Mouse (Mus musculus): ENCODE data around the gene Papola.
A peak's percentile ranks its signal among the peaks of the same experiment; 100 is the strongest.

Papola gene

DNA sequence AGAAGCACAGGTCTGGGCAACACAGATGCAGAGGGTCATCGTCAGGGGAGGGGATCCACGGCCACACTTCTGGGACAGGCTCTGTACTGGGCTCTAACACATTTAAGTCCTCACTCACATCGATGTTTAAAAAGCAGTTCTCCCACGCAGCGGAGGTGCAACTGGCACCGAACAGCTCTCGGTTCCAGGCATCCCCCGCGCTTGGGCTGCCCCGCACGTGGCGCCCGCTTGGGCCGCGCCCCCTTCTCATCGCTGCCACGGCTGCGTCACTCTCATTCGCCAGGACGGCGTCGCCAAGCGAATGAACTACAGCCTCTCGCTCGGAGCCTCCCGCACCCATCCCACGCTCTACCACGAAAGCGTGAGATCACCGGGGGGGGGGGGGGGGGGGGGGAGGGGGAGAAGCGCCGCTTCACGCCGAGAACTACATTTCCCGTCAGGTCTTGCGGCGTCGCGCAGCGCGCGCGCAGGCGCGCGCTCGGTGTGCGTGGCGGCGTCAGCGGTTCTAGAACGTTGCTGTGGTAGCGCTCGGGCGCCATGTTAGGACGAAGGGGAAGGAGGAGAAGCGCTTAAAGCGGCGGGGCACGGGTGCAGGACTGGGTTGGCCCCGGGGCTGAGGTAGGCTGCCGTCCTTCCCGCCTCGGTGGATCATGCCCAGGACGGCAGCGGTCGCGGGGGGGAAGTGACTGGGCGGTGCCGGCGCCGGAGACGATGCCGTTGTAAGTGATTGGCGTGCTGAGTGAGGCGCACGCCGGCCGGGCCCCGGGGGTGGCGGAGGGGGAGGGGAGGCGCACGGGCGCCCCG is at the start of gene Papola:
Gene Papola (plus strand): TSS at position 499 of the 804 bp plus-strand sequence.
- DNase-seq (ENCODE audit: low spot score in 2 of 2): peak; percentile 80 to 88

DNA sequence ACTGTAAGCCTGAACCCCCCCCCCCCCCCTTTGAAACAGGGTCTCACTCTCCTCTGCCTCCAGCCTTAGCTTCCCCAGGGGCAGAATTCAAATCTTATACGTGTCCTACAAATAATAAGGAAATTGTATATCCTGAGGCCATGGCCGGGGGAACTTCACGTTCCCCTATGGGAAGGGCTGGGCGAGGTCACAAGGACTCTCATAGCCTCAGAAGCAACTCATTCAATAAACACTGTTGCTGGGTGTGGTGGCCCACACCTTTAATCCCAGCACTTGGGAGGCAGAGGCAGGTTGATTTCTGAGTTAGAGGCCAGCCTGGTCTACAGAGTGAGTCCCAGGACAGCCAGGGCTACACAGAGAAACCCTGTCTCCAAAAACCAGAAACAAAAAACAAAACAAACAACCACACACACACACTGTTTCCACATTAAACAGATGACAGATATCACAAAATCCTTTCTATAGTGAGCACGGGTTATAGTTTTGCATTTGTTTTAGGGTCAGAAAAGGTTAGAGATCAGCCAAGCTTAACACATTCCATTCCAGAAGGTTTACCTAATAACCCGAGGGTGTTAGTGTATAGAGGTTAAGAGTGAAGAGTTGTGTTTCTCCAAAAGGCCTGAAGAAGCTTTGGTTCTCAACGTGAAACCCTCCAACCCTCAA is 49.1 kb upstream of the Papola start:
- DNase-seq (ENCODE audit: low spot score in 2 of 2): no peak

DNA sequence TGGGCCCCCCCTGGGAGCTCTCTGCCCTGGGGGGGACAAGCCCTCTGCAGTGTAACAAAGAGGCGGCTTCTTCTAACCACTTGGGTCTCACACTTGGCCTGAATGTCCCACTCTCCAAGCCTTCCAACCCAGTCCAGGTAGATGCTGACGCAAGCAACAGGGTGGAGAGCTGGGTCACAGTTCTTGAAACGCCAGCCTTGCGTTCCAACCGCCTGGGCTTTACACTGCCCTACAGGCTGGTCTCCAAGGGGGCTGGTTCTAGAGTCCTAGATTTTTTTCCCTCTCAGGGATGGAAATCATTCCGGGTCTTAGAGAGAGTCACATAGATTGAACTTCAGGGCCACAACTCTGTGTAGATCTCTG is 48.6 kb upstream of the Papola start:
- DNase-seq (ENCODE audit: low spot score in 2 of 2): no peak

DNA sequence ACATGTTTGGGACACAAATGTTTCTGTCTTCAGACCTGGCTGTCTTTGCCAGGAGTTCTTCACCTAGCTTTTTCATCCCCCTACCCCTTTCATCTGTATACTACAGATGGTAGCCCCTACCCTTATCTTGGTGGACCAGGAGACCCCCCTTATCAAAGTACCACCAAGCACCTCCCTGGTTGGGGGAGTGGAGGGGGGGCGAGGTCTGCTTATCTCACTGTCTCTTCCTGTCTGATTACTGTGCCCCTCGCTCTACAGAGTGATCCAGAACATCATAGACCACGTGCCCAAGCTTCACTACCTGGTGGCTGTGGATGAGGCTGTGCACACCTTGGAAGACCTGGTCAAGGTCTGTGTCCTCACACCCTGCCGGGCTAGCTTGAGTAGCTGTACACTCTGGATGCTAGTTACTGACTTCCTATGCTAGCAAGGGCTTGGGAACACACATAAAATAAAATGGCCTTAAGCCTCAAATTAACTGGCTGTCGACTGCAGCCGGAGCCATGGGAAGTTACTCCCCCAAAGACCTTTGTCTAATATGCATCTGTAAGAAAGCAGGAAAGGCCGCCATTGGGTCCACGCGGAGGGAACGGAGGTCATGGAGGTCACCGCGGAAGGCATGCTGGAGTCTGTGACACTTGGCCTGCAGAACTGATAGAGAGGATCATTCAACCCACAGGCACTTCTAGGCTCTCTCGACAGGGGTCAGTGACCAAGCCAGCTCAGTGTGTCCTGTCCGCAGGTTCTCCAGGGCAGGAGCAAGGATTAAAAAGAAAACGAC is 46.0 kb upstream of the Papola start:
- DNase-seq (ENCODE audit: low spot score in 2 of 2): no peak

DNA sequence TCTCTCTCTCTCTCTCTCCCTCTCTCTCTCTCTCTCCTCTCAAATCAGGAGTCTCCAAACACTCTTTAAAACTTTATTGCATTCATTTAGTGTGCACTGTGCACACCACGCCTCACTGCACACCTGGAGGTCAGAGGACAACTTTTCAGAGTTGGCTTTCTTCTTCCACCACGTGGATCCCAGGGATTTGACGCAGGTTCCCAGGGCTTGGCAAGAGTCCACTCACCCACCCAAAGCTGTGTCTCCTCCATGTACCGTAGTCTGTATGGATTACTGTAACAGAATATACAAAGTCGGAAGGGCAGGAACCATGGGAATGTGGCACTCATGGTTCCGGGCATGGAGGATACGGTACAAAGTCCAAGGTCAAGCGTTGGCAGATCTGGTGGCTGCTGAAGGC is 44.8 kb upstream of the Papola start:
- no peak for DNase-seq (ENCODE audit: low spot score in 2 of 2)

DNA sequence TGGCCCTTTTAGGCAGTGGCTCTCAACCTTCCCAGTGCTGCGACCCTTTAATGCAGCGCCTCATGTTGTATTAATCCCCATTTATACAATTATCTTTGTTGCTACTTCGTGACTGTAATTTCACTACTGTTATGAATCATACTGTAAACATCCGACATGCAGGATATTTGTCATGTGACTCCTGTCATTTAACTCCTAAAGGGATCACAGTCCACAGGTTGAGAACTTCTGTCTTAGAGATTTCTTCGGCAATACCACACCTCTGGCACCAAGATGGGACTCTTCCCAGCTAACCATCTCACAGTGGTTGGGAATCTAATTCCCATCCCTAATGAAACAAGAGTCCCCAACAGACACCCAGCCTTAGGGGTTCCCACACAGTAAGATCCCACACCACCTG is 36.4 kb upstream of the Papola start:
- DNase-seq (ENCODE audit: low spot score in 2 of 2): no peak

DNA sequence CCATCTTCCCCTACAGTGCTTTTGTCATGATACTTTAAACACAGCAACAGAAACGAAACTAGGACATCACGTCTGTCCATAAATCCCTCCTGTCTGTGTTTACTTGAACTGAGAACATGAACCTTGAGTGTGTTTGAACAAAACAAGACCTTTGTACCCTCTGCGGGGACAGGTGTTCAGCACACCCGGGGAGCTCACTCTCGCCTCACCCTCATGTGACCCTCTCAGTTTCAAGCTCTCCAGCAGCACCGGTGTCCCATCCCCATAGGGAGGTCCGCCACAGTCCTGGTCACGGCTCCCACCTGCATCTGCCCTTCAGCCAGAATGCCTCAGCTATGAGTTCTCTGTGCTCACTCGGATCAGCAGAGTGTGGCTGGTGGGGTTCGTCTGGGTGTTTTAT is 30.7 kb upstream of the Papola start:
- DNase-seq (ENCODE audit: low spot score in 2 of 2): no peak

DNA sequence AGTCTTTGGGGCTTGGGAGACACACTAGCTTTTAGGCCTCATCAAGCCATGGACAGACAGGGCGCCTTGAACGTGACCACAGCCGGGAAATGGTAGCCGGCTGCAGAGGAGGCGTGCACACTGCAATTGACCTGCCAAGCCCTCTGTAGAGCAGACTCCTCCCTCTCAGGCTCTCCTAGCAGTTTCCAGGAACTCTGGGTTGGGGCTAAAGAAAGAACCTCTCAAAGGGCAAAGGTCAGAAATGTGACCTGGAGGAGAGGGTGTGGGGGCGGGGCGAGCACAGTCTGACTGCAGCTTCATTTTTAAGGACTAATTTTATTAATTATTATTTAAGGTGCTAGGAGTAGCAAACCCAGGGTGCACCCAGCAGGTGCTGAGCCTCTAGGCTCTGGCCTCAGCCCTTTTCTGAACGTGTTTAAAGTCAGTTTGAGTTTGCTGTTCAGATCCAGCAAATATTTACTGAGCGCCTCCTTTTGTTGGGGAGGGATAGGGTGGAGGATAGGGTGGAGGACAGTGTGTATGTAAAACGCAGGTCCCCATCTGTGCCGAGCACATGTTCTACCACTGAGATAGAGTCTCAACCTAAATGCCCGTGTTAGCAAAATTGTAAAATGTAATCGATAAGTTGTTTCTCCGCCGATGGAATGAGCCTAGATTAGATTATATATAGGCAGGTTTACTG is 26.5 kb upstream of the Papola start:
- no peak for DNase-seq (ENCODE audit: low spot score in 2 of 2)

DNA sequence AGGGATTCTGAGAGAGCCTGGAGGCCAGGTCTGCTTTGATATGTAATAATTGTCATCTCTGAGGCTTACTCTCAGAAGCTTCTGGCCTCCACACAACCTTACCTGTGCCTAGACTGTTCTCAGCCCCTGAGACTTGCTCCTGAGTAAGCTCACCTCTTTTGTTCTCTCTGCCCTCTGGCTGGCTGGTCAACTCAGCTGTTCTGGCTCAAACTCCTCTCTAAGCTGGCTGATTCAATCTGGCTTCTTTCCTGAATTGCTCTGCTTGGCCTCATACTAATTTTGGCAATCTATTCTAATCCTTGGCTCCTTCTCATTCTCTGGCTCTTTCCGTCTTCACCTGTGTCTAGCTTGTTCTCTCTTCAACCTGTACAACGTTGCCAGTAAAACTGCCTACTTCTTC is 25.6 kb upstream of the Papola start:
- DNase-seq (ENCODE audit: low spot score in 2 of 2): no peak

DNA sequence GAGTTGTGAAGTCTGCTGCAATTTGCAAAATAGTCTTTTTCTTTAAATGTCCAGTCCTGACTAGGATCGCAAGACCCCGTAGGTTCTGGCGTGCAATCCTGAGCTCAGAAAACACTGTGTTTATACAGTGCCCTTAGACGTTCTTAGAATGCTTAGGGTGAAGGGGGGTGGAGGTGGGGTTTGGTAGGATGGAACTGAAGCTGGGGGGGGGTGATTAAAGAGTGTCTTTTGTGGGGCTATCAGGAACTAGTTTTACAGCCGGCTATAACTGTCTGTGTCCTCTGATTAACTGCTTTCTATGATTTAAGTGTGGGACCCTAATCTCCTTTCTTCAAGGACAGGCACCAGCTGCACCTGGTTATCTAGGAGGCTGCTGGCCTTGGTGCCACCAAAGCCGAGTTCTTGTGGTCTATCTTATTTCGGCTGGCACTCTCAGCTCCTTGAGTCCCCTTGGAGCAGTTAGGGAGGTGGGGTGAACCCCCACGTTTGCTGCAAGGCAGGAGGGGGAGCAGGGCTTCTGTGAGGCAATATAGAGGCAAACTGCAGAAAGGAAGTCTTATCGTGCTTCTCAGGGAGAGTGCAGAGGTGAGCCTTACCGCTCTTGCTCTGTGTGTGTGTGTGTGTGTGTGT is 24.5 kb upstream of the Papola start:
- no peak for DNase-seq (ENCODE audit: low spot score in 2 of 2)

DNA sequence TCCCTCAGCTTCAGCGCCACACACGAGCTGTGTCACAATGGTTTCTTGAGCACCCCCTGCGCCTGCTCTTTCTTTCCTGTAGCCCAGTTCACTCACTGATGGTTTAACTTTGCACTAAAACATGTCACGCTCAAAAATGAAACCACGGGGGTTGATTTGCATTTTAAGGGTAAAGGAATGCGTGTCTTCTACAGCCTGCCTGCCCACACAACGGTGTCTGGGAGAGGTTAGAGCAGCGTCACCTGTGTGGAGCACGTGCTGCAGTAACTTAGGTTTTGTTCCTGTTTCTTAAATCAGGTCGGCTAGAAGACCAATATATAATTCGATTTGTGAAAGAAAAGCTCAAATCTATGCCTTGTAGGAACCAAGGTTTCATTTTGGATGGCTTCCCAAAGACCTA is 23.3 kb upstream of the Papola start:
- DNase-seq (ENCODE audit: low spot score in 2 of 2): no peak

DNA sequence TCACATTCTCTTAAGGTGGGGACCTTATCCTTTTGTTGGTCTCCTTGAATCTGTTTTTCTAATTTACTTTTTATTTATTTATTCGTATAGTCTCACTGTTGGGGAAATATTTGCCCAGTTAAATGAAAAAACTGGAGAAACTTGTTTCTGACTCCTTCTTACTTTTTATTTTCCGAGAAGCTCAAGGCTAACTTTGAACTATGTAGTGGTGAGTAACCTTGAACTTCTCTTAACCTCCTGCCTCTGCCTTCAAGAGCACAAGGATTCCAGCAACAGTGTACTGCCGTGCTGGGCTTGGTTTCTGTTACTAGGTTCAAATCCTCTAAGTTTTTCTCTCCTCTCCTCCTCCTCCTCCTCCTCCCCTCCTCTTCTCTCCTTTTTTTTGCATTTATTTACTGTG is 22.9 kb upstream of the Papola start:
- no peak for DNase-seq (ENCODE audit: low spot score in 2 of 2)

DNA sequence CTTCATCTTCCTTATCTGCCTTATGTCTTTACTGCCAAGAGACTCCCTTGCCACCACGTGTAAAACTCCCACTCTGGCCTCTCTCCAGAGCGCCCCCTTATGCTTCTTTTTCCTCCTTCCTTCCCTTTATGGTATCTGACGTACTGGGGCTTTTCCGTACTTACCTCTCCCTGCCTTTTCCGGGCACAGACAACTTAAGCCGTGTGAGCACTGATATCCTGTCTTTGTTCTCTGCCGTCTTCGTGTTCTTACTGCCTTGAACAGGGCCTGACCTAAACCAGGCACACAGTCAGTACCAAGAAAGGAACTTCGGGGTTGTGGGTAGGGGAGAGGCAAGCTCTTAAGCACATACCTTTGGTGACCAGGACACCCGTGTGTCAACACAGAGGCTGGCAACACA is 14.8 kb upstream of the Papola start:
- DNase-seq (ENCODE audit: low spot score in 2 of 2): no peak

DNA sequence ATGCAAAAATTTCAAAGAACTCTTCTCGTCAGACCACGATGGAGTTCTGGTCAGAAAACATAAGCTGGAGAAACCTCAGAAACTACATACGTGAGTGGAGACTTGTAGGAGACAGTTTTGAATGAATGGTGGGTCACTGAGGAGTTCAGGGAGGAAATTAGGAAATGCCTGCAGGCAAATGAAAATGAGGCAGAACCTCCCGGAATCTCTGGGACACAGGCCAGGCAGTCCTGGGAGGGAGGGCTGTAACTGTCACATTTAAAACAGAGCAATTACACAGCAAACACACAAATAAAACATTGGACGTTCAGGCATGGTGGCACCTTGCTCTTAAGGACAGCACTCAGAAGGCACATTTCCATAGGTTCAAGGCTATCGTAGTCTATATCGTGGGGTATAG is 9.6 kb upstream of the Papola start:
- DNase-seq (ENCODE audit: low spot score in 2 of 2): no peak

DNA sequence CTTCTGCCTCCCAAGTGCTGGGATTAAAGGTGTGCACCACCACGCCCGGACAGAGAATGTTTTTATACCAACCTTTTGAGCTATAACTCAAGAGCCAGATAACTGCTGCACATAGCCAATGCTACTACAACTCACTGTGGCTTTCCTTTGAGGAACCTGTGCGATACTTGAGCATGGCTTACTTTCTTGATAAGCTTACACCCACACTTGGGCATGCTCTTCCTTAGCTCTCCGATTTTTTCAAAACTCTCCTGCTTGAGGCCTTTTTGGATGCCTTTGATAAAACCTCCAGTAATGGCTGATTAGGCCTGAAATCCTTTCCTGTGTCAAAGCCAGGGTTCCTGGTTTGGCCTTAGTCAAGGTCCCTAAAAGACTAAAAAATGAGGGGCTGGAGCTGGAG is 6.8 kb upstream of the Papola start:
- DNase-seq (ENCODE audit: low spot score in 2 of 2): no peak

DNA sequence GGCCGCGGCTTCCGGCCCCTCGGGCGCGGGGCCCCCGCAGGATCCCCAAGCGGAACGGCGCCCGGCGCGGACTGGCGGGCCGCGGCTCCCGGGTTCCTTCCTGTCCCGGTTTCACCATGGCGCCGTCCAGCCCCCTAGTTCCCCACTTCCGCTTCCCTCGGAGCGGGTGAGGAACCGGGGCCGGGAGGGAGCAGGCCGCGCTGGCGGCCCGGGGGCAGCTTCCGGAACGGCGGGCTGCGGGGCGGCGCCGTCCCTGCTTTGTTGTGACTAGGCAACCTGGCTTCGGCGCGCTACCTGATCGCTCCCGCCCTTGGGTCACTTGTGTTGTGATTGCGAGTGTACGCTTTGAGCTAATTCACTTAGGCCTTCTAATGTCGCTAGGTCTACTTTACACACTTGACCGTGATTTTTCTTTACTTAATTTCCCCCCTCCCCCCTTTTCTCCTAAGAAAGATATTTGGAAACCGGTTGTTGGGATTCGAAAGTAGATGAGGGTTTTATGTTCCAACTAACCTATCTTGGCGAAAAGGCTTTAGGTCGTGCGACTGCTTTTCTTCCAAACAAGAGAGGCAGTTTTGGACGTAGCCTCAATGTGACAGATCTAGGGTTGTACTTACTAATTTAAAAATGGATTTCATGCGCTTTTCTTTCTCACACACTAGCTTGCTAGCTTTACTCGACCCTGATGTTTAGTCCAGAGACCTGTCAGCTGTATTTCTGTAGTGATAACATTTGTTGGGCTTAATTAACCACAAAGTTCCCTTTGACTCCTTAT is 693 bp downstream of the Papola start:
- peak; percentile 68 to 74 for DNase-seq (ENCODE audit: low spot score in 2 of 2)

DNA sequence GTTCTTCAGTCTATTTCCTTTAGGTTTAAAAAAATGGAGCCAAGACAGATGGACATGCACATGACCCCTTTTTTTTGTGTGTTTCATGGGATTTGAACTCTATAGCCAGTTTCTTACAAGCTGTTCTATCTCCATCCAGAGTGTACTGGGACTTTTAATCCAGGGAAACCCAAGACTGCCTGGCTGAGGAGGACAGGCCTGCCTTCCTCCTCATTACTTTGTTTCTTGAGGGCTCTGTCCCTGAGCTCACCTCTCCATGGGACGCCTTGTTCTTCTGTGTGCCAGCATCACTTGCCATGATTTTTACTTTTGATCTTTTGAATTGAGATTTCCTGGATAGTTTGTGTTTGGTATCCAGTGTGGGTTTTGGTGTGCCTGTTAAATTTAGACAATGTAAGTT is 1.6 kb downstream of the Papola start:
- DNase-seq (ENCODE audit: low spot score in 2 of 2): no peak

DNA sequence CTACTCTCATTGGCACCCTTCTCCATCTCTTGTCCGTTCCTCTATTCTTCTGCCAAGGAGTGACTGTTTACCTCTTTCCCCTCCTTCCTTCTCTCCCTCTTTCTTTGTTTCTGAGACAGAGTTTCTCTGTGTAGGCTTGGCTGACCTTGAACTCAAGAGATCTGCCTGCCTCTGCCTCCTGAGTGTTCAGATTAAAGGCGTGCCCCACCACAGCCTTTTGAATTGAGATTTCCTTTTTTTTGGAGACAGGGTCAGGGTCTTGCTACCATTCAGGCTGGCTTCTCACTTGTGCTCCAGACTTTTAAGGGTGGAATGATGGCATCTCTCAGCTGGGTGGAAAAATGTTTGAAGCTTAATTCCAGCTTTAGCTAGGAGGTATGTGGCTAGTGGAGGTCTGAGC is 3.1 kb downstream of the Papola start:
- DNase-seq (ENCODE audit: low spot score in 2 of 2): no peak

DNA sequence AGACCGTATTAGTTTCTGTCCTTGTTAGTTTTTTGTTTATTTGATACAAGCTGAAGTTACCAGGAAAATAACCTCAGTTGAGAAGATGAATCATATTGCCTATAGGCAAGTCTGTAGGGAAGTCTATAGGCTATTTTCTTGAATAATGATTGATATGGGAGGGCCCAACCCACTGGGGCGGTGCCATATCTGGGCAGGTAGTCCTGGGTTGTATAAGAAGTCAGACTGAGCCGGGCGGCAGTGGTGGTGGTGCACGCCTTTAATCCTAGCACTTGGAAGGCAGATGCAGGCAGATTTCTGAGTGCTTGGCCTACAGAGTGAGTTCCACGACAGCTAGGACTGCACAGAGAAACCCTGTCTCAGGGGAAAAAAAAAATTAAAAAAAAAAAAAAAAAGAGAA is 5.4 kb downstream of the Papola start:
- no peak for DNase-seq (ENCODE audit: low spot score in 2 of 2)

DNA sequence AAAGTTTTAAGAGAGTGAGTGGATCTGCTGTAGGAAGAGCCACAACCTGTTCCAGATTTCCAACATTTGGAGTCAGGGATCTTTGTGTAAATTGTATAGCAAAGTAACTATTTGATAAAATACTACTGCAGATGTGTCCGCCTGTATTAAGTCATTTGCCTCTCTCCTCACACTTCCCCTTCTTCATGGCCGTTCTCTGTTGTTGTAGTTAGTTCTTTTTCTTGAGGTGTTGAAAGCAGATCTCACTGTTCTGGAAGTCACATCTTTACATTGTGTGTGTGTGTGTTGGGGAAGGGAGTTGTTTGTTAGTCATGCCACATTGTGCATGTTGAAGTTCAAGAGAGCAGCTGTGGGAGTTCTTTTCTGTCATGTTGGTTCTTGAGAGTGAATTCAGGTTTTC is 10.4 kb downstream of the Papola start:
- no peak for DNase-seq (ENCODE audit: low spot score in 2 of 2)

DNA sequence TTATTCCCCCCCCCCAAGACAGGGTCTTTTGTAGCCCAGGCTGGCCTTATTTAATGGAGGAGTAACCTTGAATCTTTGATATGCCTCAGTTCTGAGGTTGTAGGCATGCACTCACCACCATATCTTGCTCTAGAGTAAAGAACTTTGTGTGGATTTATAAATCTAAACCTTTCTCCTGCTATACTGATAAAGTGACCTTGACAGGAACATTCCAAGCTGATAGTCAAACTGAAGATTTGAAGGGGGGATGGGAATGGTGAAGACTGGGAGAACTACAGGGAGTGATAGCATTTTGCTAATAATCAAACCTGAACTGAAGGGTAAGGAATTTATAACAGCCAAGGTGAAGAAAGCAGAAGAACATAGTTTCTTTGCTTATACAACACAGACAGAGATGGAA is 13.5 kb downstream of the Papola start:
- DNase-seq (ENCODE audit: low spot score in 2 of 2): no peak

All from urinary bladder, postnatal 36 days (tissue).